ENCODE assay signal across 26 mouse cellular contexts in the genomic region with DNA sequence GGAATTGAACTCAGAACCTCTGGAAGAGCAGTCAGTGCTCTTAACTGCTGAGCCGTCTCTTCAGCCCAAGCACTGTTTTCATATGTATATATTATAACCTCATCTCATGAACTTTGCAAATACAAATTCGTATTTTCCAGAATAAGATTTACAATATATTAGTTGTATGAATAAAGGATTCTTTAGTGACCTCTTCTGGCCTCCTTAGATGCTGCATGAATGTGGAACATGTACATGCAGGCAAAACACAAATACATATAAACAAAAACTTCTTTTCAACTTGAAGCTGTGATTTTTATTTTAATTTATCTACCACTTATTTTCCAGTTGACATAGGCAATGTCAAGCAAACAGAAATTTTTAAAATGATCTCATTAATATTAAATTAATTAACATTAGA. TPM values are rescaled to one million over a fixed set of nuclear protein-coding genes. Genes with fewer than 3 reads are reported as not detected.
A peak's percentile ranks its signal among the peaks of the same experiment; 100 is the strongest.
DNase-seq lines count a peak whose midpoint lies in the region; ATAC-seq and TF ChIP-seq lines count a peak whose summit lies in the region.
"Had no signal": no experiment of that assay in that cellular context is flagged by ENCODE, and none has a peak within 500 bp of the region (broad histone marks: within the 10 kb centered on the region; RNA-seq: fewer than 3 reads in every experiment).

No protein-coding gene starts in this region.

- H3K9me3 ChIP-seq in forebrain, embryonic 14.5 days (replicated peaks; ENCODE audit: control insufficient read depth, low read length): no peaks in the 10 kb centered on the region
- H3K9me3 ChIP-seq in forebrain, postnatal 0 days (ENCODE audit: low read length): no peaks in the 10 kb centered on the region
- no peaks in the 10 kb centered on the region for H3K9me3 ChIP-seq in kidney, postnatal 0 days (replicated peaks; ENCODE audit: low read length)
- H3K9me3 ChIP-seq in lung, postnatal 0 days (ENCODE audit: low read length): no peaks in the 10 kb centered on the region
- H3K9me3 ChIP-seq: embryonic facial prominence, embryonic 10.5 days; G1E; heart, embryonic 15.5 days; limb, embryonic 13.5 days; liver, embryonic 15.5 days; midbrain, embryonic 15.5 days; neural tube, embryonic 13.5 days had no signal

- H3K4me1 ChIP-seq in forebrain, embryonic 14.5 days (ENCODE audit: control insufficient read depth, insufficient read depth, low read length): no peaks in the 10 kb centered on the region
- H3K4me1 ChIP-seq in forebrain, postnatal 0 days (ENCODE audit: insufficient read depth): no peaks in the 10 kb centered on the region
- no peaks in the 10 kb centered on the region for H3K4me1 ChIP-seq in kidney, postnatal 0 days (replicated peaks; ENCODE audit: insufficient read depth, low read length)
- no peaks in the 10 kb centered on the region for H3K4me1 ChIP-seq in kidney, adult 2 months (ENCODE audit: control insufficient read depth, insufficient read depth, low read length)
- H3K4me1 ChIP-seq in lung, postnatal 0 days (ENCODE audit: insufficient read depth, low read depth, low read length): no peaks in the 10 kb centered on the region
- H3K4me1 ChIP-seq: embryonic facial prominence, embryonic 10.5 days; heart, embryonic 15.5 days; limb, embryonic 13.5 days; liver, embryonic 15.5 days; midbrain, embryonic 15.5 days; neural tube, embryonic 13.5 days had no signal

- no peak overlapping the region for H3K4me3 ChIP-seq in forebrain, embryonic 14.5 days (ENCODE audit: low read depth, low read length)
- H3K4me3 ChIP-seq in forebrain, postnatal 0 days (ENCODE audit: low read depth, low read length): no peak overlapping the region
- no peak overlapping the region for H3K4me3 ChIP-seq in kidney, postnatal 0 days (replicated peaks; ENCODE audit: low read depth, low read length)
- no peak overlapping the region for H3K4me3 ChIP-seq in kidney, adult 2 months (ENCODE audit: insufficient read depth, low read depth, low read length)
- no peak overlapping the region for H3K4me3 ChIP-seq in lung, postnatal 0 days (ENCODE audit: low read depth, low read length)
- H3K4me3 ChIP-seq: embryonic facial prominence, embryonic 10.5 days; heart, embryonic 15.5 days; limb, embryonic 13.5 days; liver, embryonic 15.5 days; midbrain, embryonic 15.5 days; myocyte; neural tube, embryonic 13.5 days had no signal

- 77% methylated on average over 2 of the region's 2 CpGs for WGBS in forebrain, embryonic 14.5 days
- 72% methylated on average over 2 of the region's 2 CpGs for WGBS in forebrain, postnatal 0 days
- 56% methylated on average over 2 of the region's 2 CpGs for WGBS in kidney, postnatal 0 days
- 49% methylated on average over 2 of the region's 2 CpGs for WGBS in kidney, adult 2 months
- 49% methylated on average over 2 of the region's 2 CpGs for WGBS in lung, postnatal 0 days

- peak; percentile 17 for DNase-seq in forebrain, embryonic 14.5 days (ENCODE audit: low spot score)
- DNase-seq in forebrain, postnatal 0 days: no peak
- no peak for DNase-seq in kidney, postnatal 0 days (ENCODE audit: low spot score)
- no peak for DNase-seq in kidney, adult 2 months
- peak; percentile 35 for DNase-seq in lung, postnatal 0 days (ENCODE audit: low spot score)
- no peak for DNase-seq in lung, adult 18-20 months
- DNase-seq in Patski (ENCODE audit: low read depth, low spot score): no peak
- DNase-seq in urinary bladder, postnatal 25 days (ENCODE audit: low spot score): no peak
- DNase-seq: adrenal gland, postnatal 14 days; cerebellum, adult 9-11 months; gastrocnemius, postnatal 36 days; kidney, adult 11 months; retina, postnatal 1 day; right cerebral cortex, postnatal 25 days; spleen, adult 18-20 months; thymus, postnatal 25 days had no signal

- H3K4me2 ChIP-seq in forebrain, embryonic 14.5 days (ENCODE audit: low read length): no peak overlapping the region
- H3K4me2 ChIP-seq in forebrain, postnatal 0 days (ENCODE audit: low read depth): no peak overlapping the region
- no peak overlapping the region for H3K4me2 ChIP-seq in kidney, postnatal 0 days (ENCODE audit: low read length)
- no peak overlapping the region for H3K4me2 ChIP-seq in lung, postnatal 0 days (replicated peaks; ENCODE audit: low read depth, low read length)
- H3K4me2 ChIP-seq: heart, embryonic 15.5 days; limb, embryonic 13.5 days; liver, embryonic 15.5 days; midbrain, embryonic 15.5 days; neural tube, embryonic 13.5 days had no signal

- in situ Hi-C loops in Patski (cut with MboI; ENCODE audit: low pct_unique_long_range_greater_than_20kb): loop anchor here (5.0 kb wide), 1 partner anchor 135 kb away; no protein-coding TSS in a partner anchor

- no peak for ATAC-seq in forebrain, embryonic 14.5 days
- no peak for ATAC-seq in forebrain, postnatal 0 days
- no peak for ATAC-seq in kidney, postnatal 0 days (replicated peaks; ENCODE audit: low FRiP score, low read depth)
- no peak for ATAC-seq in lung, postnatal 0 days
- ATAC-seq in Patski: no peak
- ATAC-seq: forebrain, embryonic 16.5 days; hindbrain, embryonic 16.5 days; midbrain, embryonic 15.5 days had no signal

- POLR2A ChIA-PET in Patski (lab: Charles Lee): no interaction called here

- no peak for TF ChIP-seq EP300 in lung, postnatal 0 days (IDR thresholded peaks at IDR 0.05)

- TF ChIP-seq CTCF in forebrain, postnatal 0 days (IDR thresholded peaks at IDR 0.05; ENCODE audit: low read depth): no peak
- peak; percentile 52 for TF ChIP-seq CTCF in kidney, postnatal 0 days (IDR thresholded peaks at IDR 0.05; ENCODE audit: low read depth)
- no peak for TF ChIP-seq CTCF in kidney, adult 2 months (conservative IDR thresholded peaks at IDR 0.05; ENCODE audit: insufficient read depth, insufficient read length, low read depth, low read length)
- peak; percentile 44 for TF ChIP-seq CTCF in lung, postnatal 0 days (IDR thresholded peaks at IDR 0.05)
- TF ChIP-seq CTCF in Patski (IDR thresholded peaks at IDR 0.05): peak; percentile 63

- H3K27ac ChIP-seq in forebrain, embryonic 14.5 days (ENCODE audit: low read depth, low read length): no peak overlapping the region
- H3K27ac ChIP-seq in forebrain, postnatal 0 days (ENCODE audit: low read depth, low read length): no peak overlapping the region
- H3K27ac ChIP-seq in kidney, postnatal 0 days: no peak overlapping the region
- no peak overlapping the region for H3K27ac ChIP-seq in kidney, adult 2 months (ENCODE audit: insufficient read depth, low read depth, low read length)
- no peak overlapping the region for H3K27ac ChIP-seq in lung, postnatal 0 days (ENCODE audit: low read length)
- H3K27ac ChIP-seq: embryonic facial prominence, embryonic 10.5 days; heart, embryonic 15.5 days; limb, embryonic 13.5 days; liver, embryonic 15.5 days; midbrain, embryonic 15.5 days; neural tube, embryonic 13.5 days had no signal

- no peaks in the 10 kb centered on the region for H3K36me3 ChIP-seq in forebrain, embryonic 14.5 days (ENCODE audit: control insufficient read depth, insufficient read depth, low read length)
- H3K36me3 ChIP-seq in forebrain, postnatal 0 days (ENCODE audit: insufficient read depth): no peaks in the 10 kb centered on the region
- no peaks in the 10 kb centered on the region for H3K36me3 ChIP-seq in kidney, postnatal 0 days (ENCODE audit: insufficient read depth, low read length)
- H3K36me3 ChIP-seq in kidney, adult 2 months (ENCODE audit: control insufficient read depth, insufficient read depth, low read length): no peaks in the 10 kb centered on the region
- no peaks in the 10 kb centered on the region for H3K36me3 ChIP-seq in lung, postnatal 0 days (ENCODE audit: insufficient read depth, low read length)
- H3K36me3 ChIP-seq: embryonic facial prominence, embryonic 10.5 days; heart, embryonic 15.5 days; liver, embryonic 15.5 days; midbrain, embryonic 15.5 days; neural tube, embryonic 13.5 days had no signal

- H3K27me3 ChIP-seq in forebrain, embryonic 14.5 days (replicated peaks; ENCODE audit: control insufficient read depth, insufficient read depth, low read length): no peaks in the 10 kb centered on the region
- H3K27me3 ChIP-seq in forebrain, postnatal 0 days (ENCODE audit: insufficient read depth, low read length): no peaks in the 10 kb centered on the region
- H3K27me3 ChIP-seq in kidney, postnatal 0 days (ENCODE audit: insufficient read depth, low read length): no peaks in the 10 kb centered on the region
- no peaks in the 10 kb centered on the region for H3K27me3 ChIP-seq in kidney, adult 2 months (replicated peaks; ENCODE audit: control insufficient read depth, insufficient read depth, low read length)
- no peaks in the 10 kb centered on the region for H3K27me3 ChIP-seq in lung, postnatal 0 days (replicated peaks; ENCODE audit: insufficient read depth, low read length)
- no peaks in the 10 kb centered on the region for H3K27me3 ChIP-seq in Patski
- H3K27me3 ChIP-seq: heart, embryonic 15.5 days; limb, embryonic 13.5 days; liver, embryonic 15.5 days; midbrain, embryonic 15.5 days; neural tube, embryonic 13.5 days had no signal

- CTCF ChIA-PET in Patski (lab: Charles Lee): interaction anchor here (0.9 to 5.0 kb wide), 9 partner anchors 7 to 133 kb away, joined by 3 to 21 read pairs (median 5); no protein-coding TSS in a partner anchor

- no peak overlapping the region for H3K9ac ChIP-seq in forebrain, embryonic 14.5 days (ENCODE audit: low read length)
- H3K9ac ChIP-seq in forebrain, postnatal 0 days: no peak overlapping the region
- H3K9ac ChIP-seq in kidney, postnatal 0 days (ENCODE audit: low read depth, low read length): no peak overlapping the region
- H3K9ac ChIP-seq in lung, postnatal 0 days (replicated peaks; ENCODE audit: low read depth): no peak overlapping the region
- H3K9ac ChIP-seq: heart, embryonic 15.5 days; limb, embryonic 13.5 days; liver, embryonic 15.5 days; midbrain, embryonic 15.5 days; neural tube, embryonic 13.5 days had no signal

- TF ChIP-seq POLR2A in kidney, adult 2 months (IDR thresholded peaks at IDR 0.05; ENCODE audit: low read depth, low read length): no peak

RNA-seq across cellular contexts. Expression of gene Spata1, which starts 17.5 kb away (rescaled TPM):
- 1.8 and 3.2 TPM in 2 replicates for polyA plus RNA-seq in forebrain, embryonic 14.5 days (2014; fragmentation: Nextera tagmentation; extraction: Ambion mirVana)
- 6.0 and 13.5 TPM in 2 replicates for total RNA-seq in forebrain, postnatal 0 days (2014; rRNA removed)
- polyA plus RNA-seq in forebrain, postnatal 0 days (2015; fragmentation: Nextera tagmentation; extraction: Ambion mirVana): 4.3 and 6.5 TPM in 2 replicates
- polyA plus RNA-seq in kidney, postnatal 0 days (2015; fragmentation: Nextera tagmentation; extraction: Ambion mirVana): 4.5 and 5.0 TPM in 2 replicates
- polyA plus RNA-seq in kidney, adult 2 months (2012; rRNA removed): 0.79 and 0.89 TPM in 2 replicates
- 4.4 and 5.8 TPM in 2 replicates for polyA plus RNA-seq in lung, postnatal 0 days (2015; fragmentation: Nextera tagmentation; extraction: Ambion mirVana)
- 8.9 TPM for polyA plus RNA-seq in Patski (2021)

RNA-seq across cellular contexts. Expression of gene Gng5, which starts 17.6 kb away (rescaled TPM):
- polyA plus RNA-seq in forebrain, embryonic 14.5 days (2014; fragmentation: Nextera tagmentation; extraction: Ambion mirVana): 392 and 558 TPM in 2 replicates
- 73.7 and 90.4 TPM in 2 replicates for total RNA-seq in forebrain, postnatal 0 days (2014; rRNA removed)
- polyA plus RNA-seq in forebrain, postnatal 0 days (2015; fragmentation: Nextera tagmentation; extraction: Ambion mirVana): 291 and 344 TPM in 2 replicates
- 1,152 and 1,249 TPM in 2 replicates for polyA plus RNA-seq in kidney, postnatal 0 days (2015; fragmentation: Nextera tagmentation; extraction: Ambion mirVana)
- 567 and 600 TPM in 2 replicates for polyA plus RNA-seq in kidney, adult 2 months (2012; rRNA removed)
- polyA plus RNA-seq in lung, postnatal 0 days (2015; fragmentation: Nextera tagmentation; extraction: Ambion mirVana): 1,414 and 1,430 TPM in 2 replicates
- 527 TPM for polyA plus RNA-seq in Patski (2021)

RNA-seq across cellular contexts. Expression of gene Ctbs, which starts 32.4 kb away (rescaled TPM):
- polyA plus RNA-seq in forebrain, embryonic 14.5 days (2014; fragmentation: Nextera tagmentation; extraction: Ambion mirVana): 4.0 and 5.0 TPM in 2 replicates
- total RNA-seq in forebrain, postnatal 0 days (2014; rRNA removed): 7.5 and 9.9 TPM in 2 replicates
- polyA plus RNA-seq in forebrain, postnatal 0 days (2015; fragmentation: Nextera tagmentation; extraction: Ambion mirVana): 3.8 and 4.4 TPM in 2 replicates
- 17.8 and 19.0 TPM in 2 replicates for polyA plus RNA-seq in kidney, postnatal 0 days (2015; fragmentation: Nextera tagmentation; extraction: Ambion mirVana)
- polyA plus RNA-seq in kidney, adult 2 months (2012; rRNA removed): 10.5 and 10.7 TPM in 2 replicates
- polyA plus RNA-seq in lung, postnatal 0 days (2015; fragmentation: Nextera tagmentation; extraction: Ambion mirVana): 14.8 and 15.9 TPM in 2 replicates
- 25.0 TPM for polyA plus RNA-seq in Patski (2021)

RNA-seq across cellular contexts. Expression of gene Rpf1, which starts 39.2 kb away (rescaled TPM):
- 60.2 and 64.3 TPM in 2 replicates for polyA plus RNA-seq in forebrain, embryonic 14.5 days (2014; fragmentation: Nextera tagmentation; extraction: Ambion mirVana)
- 36.7 and 39.9 TPM in 2 replicates for total RNA-seq in forebrain, postnatal 0 days (2014; rRNA removed)
- polyA plus RNA-seq in forebrain, postnatal 0 days (2015; fragmentation: Nextera tagmentation; extraction: Ambion mirVana): 27.4 and 29.4 TPM in 2 replicates
- 58.1 and 59.7 TPM in 2 replicates for polyA plus RNA-seq in kidney, postnatal 0 days (2015; fragmentation: Nextera tagmentation; extraction: Ambion mirVana)
- 9.9 and 13.6 TPM in 2 replicates for polyA plus RNA-seq in kidney, adult 2 months (2012; rRNA removed)
- 38.4 and 39.8 TPM in 2 replicates for polyA plus RNA-seq in lung, postnatal 0 days (2015; fragmentation: Nextera tagmentation; extraction: Ambion mirVana)
- 78.9 TPM for polyA plus RNA-seq in Patski (2021)

Comparison
In these comparisons a context has a peak if more than half of its experiments do, and no peak if none do; other contexts are left out.
1. DNase-seq: peak in forebrain, embryonic 14.5 days (single experiment) and lung, postnatal 0 days (single experiment); none in forebrain, postnatal 0 days (single experiment), kidney, postnatal 0 days (single experiment), kidney, adult 2 months (single experiment), lung, adult 18-20 months (0 of 2), Patski (single experiment) and urinary bladder, postnatal 25 days (single experiment).
2. CTCF ChIP-seq: peak in kidney, postnatal 0 days (single experiment), lung, postnatal 0 days (single experiment) and Patski (single experiment); none in forebrain, postnatal 0 days (single experiment) and kidney, adult 2 months (single experiment).